Mouse (Mus musculus) ES-Bruce4 (cell line): Measurements from ENCODE around the gene Jak3.

Experiments used
- CTCF ChIP-seq: IDR thresholded peaks from one replicate; pipeline ENCODE4 v1.8.1; 2011; ENCODE audit warnings: low read depth, low read length
- EP300 ChIP-seq: IDR thresholded peaks from 2 replicates; pipeline ENCODE4 v1.6.1; 2011; ENCODE audit warnings: low read depth, low read length; ENCODE audit not compliant: insufficient read depth

- TF ChIP-seq CTCF = peak; percentile 28
- TF ChIP-seq EP300 = no peak
These were observed 3.0 kb downstream of the Jak3 start for GRCm38 (mm10) chr8:71679116-71679515.
